Mouse (Mus musculus): ENCODE measurements around the gene Il12rb1. TPM values are rescaled to one million over a fixed set of nuclear protein-coding genes. Genes with fewer than 3 reads are reported as not detected.
A peak's percentile ranks its signal among the peaks of the same experiment; 100 is the strongest.

The Il12rb1 gene
- polyA plus RNA-seq (2012; rRNA removed) = 1.1 TPM in 2 replicates

- Histone ChIP-seq H3K27ac (ENCODE audit: insufficient read depth, low read length) (peak within 1 kb of the TSS; percentile 86), H3K4me3 (ENCODE audit: insufficient read depth, low read length) (no peak within 1 kb of the TSS), H3K4me1 (ENCODE audit: control insufficient read depth, insufficient read depth, low read length) (no peaks in the 10 kb centered on the region)
- TF ChIP-seq CTCF (IDR thresholded peaks at IDR 0.05; ENCODE audit: extremely low read depth, insufficient read depth, low read length) = no peak
- TF ChIP-seq POLR2A (IDR thresholded peaks at IDR 0.05; ENCODE audit: extremely low read depth, insufficient read depth, low read length) = no peak
These were observed at the start of gene Il12rb1 for GRCm38 (mm10) chr8:70808239-70808638. Gene Il12rb1, plus strand, starts transcription at chr8:70808449.

GRCm38 (mm10) chr8:70758616-70759561, 49.4 kb upstream of the Il12rb1 start:
- peaks cover 3% of the 10 kb centered on the region; the same call in 1 of the 2 replicates for H3K4me1 ChIP-seq (ENCODE audit: control insufficient read depth, insufficient read depth, low read length)
- TF ChIP-seq POLR2A (IDR thresholded peaks at IDR 0.05; ENCODE audit: extremely low read depth, insufficient read depth, low read length) = peak; percentile 54; the same call in 1 of the 2 replicates
- no peak for TF ChIP-seq CTCF (IDR thresholded peaks at IDR 0.05; ENCODE audit: extremely low read depth, insufficient read depth, low read length)

GRCm38 (mm10) chr8:70760350-70760749, 47.9 kb upstream of the Il12rb1 start:
- Histone ChIP-seq H3K4me1 (ENCODE audit: control insufficient read depth, insufficient read depth, low read length) (peaks cover 3% of the 10 kb centered on the region; the same call in 1 of the 2 replicates), H3K27ac (ENCODE audit: insufficient read depth, low read length) (peak overlapping the region; percentile 37; the same call in 1 of the 2 replicates), H3K4me3 (ENCODE audit: insufficient read depth, low read length) (peak overlapping the region; percentile 45)
- TF ChIP-seq POLR2A (IDR thresholded peaks at IDR 0.05; ENCODE audit: extremely low read depth, insufficient read depth, low read length) (no peak), CTCF (IDR thresholded peaks at IDR 0.05; ENCODE audit: extremely low read depth, insufficient read depth, low read length) (no peak)

More at GRCm38 (mm10) chr8:70758616-70759561, 49.4 kb upstream of the Il12rb1 start:
- no peak overlapping the region for H3K4me3 ChIP-seq (ENCODE audit: insufficient read depth, low read length)
- no peak overlapping the region for H3K27ac ChIP-seq (ENCODE audit: insufficient read depth, low read length)

GRCm38 (mm10) chr8:70760775-70761406, 47.4 kb upstream of the Il12rb1 start, which contains the start of gene Mpv17l2:
Gene Mpv17l2, minus strand, starts transcription at chr8:70760946.
- TF ChIP-seq CTCF (IDR thresholded peaks at IDR 0.05; ENCODE audit: extremely low read depth, insufficient read depth, low read length) (no peak), POLR2A (IDR thresholded peaks at IDR 0.05; ENCODE audit: extremely low read depth, insufficient read depth, low read length) (peak; percentile 73; the same call in 1 of the 2 replicates)
- H3K4me3 ChIP-seq (ENCODE audit: insufficient read depth, low read length) = peak within 1 kb of the TSS; percentile 45
- H3K27ac ChIP-seq (ENCODE audit: insufficient read depth, low read length) = peak within 1 kb of the TSS; percentile 37; the same call in 1 of the 2 replicates
- H3K4me1 ChIP-seq (ENCODE audit: control insufficient read depth, insufficient read depth, low read length) = peaks cover 6% of the 10 kb centered on the region; the same call in 1 of the 2 replicates

- no peak for TF ChIP-seq CTCF (IDR thresholded peaks at IDR 0.05; ENCODE audit: extremely low read depth, insufficient read depth, low read length)
- TF ChIP-seq POLR2A (IDR thresholded peaks at IDR 0.05; ENCODE audit: extremely low read depth, insufficient read depth, low read length) = no peak
- no peak overlapping the region for H3K27ac ChIP-seq (ENCODE audit: insufficient read depth, low read length)
- no peak overlapping the region for H3K4me3 ChIP-seq (ENCODE audit: insufficient read depth, low read length)
- peaks cover 10% of the 10 kb centered on the region; the same call in 1 of the 2 replicates for H3K4me1 ChIP-seq (ENCODE audit: control insufficient read depth, insufficient read depth, low read length)
These were observed 46.1 kb upstream of the Il12rb1 start for GRCm38 (mm10) chr8:70762118-70762517.

- peak; percentile 72 for TF ChIP-seq CTCF (IDR thresholded peaks at IDR 0.05; ENCODE audit: extremely low read depth, insufficient read depth, low read length)
- TF ChIP-seq POLR2A (IDR thresholded peaks at IDR 0.05; ENCODE audit: extremely low read depth, insufficient read depth, low read length) = no peak
- H3K27ac ChIP-seq (ENCODE audit: insufficient read depth, low read length) = no peak overlapping the region
- H3K4me1 ChIP-seq (ENCODE audit: control insufficient read depth, insufficient read depth, low read length) = peaks cover 10% of the 10 kb centered on the region; the same call in 1 of the 2 replicates
- no peak overlapping the region for H3K4me3 ChIP-seq (ENCODE audit: insufficient read depth, low read length)
These were observed 44.9 kb upstream of the Il12rb1 start for GRCm38 (mm10) chr8:70763354-70763753.

- Histone ChIP-seq H3K4me1 (ENCODE audit: control insufficient read depth, insufficient read depth, low read length) (peaks cover 8% of the 10 kb centered on the region; the same call in 1 of the 2 replicates), H3K4me3 (ENCODE audit: insufficient read depth, low read length) (no peak overlapping the region), H3K27ac (ENCODE audit: insufficient read depth, low read length) (no peak overlapping the region)
- TF ChIP-seq CTCF (IDR thresholded peaks at IDR 0.05; ENCODE audit: extremely low read depth, insufficient read depth, low read length) = no peak
- TF ChIP-seq POLR2A (IDR thresholded peaks at IDR 0.05; ENCODE audit: extremely low read depth, insufficient read depth, low read length) = no peak
These were observed 44.2 kb upstream of the Il12rb1 start for GRCm38 (mm10) chr8:70764026-70764425.

GRCm38 (mm10) chr8:70764676-70765075, 43.6 kb upstream of the Il12rb1 start:
- Histone ChIP-seq H3K27ac (ENCODE audit: insufficient read depth, low read length) (no peak overlapping the region), H3K4me3 (ENCODE audit: insufficient read depth, low read length) (no peak overlapping the region), H3K4me1 (ENCODE audit: control insufficient read depth, insufficient read depth, low read length) (peaks cover 8% of the 10 kb centered on the region; the same call in 1 of the 2 replicates)
- TF ChIP-seq POLR2A (IDR thresholded peaks at IDR 0.05; ENCODE audit: extremely low read depth, insufficient read depth, low read length) (no peak), CTCF (IDR thresholded peaks at IDR 0.05; ENCODE audit: extremely low read depth, insufficient read depth, low read length) (no peak)

- no peak overlapping the region for H3K27ac ChIP-seq (ENCODE audit: insufficient read depth, low read length)
- H3K4me1 ChIP-seq (ENCODE audit: control insufficient read depth, insufficient read depth, low read length) = peaks cover 6% of the 10 kb centered on the region; the same call in 1 of the 2 replicates
- no peak overlapping the region for H3K4me3 ChIP-seq (ENCODE audit: insufficient read depth, low read length)
- no peak for TF ChIP-seq POLR2A (IDR thresholded peaks at IDR 0.05; ENCODE audit: extremely low read depth, insufficient read depth, low read length)
- TF ChIP-seq CTCF (IDR thresholded peaks at IDR 0.05; ENCODE audit: extremely low read depth, insufficient read depth, low read length) = no peak
These were observed 42.9 kb upstream of the Il12rb1 start for GRCm38 (mm10) chr8:70765329-70765728.

All from cortical plate, adult 2 months (tissue).